Mouse (Mus musculus) R1 (cell line): ENCODE measurements at regions not wholly inside any gene's neighbourhood (a gene's known extent, or its start where the extent isn't known, plus 50 kb on each side); places are given as distances from the start of the nearest gene placed in this dataset.

Source experiments
- DNase-seq: peaks from one replicate; pipeline ENCODE4 v3.0.0-alpha.2; 2018; ENCODE audit warnings: low read depth, low spot score

DNA sequence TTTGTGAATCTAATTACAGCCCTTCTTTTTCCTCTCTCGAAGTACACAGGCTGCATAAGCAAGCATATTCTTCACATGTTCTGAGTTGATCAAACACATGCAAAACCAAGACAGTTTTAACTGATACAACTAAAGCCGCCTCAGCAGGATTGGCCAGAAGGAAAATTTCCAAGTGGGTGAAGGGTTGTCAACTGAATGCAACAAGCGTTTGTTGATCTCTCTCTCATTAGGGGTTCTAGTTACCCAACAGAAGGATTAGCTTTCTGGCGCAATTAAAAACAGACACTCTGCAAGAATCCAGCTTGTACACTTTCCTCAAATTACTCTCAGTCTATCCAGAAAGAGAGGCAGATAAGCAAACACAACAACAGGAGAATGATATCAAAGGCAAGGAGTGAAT lies 367.5 kb upstream of the Cited2 start:
- no peak for DNase-seq

- peak; percentile 10 for DNase-seq
These were observed 367.0 kb upstream of the Cited2 start for GRCm38 (mm10) chr10:17356041-17356440.

GRCm38 (mm10) chr10:17362643-17363042 lies 360.4 kb upstream of the Cited2 start:
- DNase-seq = no peak

DNA sequence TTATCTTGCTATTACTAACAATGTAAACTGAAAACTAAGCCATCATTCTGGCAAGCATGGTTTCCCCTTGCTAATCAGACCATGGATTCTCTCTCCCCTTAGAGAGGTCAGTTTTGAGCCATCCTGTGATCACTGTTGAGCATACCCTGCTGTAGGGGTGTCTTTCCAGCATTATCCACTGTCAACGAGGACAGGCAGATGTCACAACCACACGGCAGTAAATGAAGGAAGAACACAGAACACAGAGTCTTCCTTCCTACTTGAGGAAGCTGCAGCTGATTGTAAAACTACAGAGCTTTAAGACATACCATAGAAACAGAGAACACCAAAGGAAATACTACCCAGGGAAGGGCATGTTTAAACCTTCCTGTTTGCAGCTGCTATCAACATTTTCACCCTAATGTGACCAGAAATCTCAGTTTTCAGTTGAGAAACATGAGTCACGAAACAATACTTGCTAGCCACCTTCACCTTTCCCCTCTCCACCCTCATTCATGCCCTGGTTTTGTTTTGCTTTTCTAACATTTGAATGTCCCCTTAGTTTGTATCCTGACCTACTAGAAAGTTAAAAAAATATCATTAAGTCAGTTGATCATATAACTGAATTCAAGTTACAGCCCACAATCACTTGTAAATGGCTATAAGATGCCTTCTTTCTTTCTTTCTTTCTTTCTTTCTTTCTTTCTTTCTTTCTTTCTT lies 356.8 kb upstream of the Cited2 start:
- no peak for DNase-seq

- DNase-seq = no peak
These were observed 356.0 kb upstream of the Cited2 start for GRCm38 (mm10) chr10:17367026-17367425.

DNA sequence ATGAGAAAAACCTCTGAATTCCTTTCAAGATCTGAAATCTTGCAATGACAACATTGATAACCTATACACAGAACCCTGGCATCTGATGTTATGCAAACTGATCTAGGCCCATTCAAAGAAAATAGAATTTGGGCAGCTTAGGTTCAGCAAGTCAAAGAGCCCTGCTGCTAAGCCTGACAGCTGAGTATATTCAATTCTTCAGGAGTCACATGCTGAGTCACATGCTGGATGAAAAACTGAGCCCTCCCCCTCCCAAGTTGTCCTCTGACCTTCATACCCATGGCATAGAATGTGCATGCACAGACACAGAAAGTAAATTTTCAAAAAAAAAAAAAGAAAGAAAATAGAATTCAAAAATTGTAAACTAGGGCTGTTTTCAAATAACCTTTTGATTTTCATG lies 355.6 kb upstream of the Cited2 start:
- DNase-seq = no peak

- DNase-seq = no peak
These were observed 354.4 kb upstream of the Cited2 start for GRCm38 (mm10) chr10:17368636-17369035.

GRCm38 (mm10) chr10:17372905-17373304 lies 350.1 kb upstream of the Cited2 start:
- DNase-seq = no peak

- DNase-seq = no peak
These were observed 349.0 kb upstream of the Cited2 start for GRCm38 (mm10) chr10:17374047-17374446.

DNA sequence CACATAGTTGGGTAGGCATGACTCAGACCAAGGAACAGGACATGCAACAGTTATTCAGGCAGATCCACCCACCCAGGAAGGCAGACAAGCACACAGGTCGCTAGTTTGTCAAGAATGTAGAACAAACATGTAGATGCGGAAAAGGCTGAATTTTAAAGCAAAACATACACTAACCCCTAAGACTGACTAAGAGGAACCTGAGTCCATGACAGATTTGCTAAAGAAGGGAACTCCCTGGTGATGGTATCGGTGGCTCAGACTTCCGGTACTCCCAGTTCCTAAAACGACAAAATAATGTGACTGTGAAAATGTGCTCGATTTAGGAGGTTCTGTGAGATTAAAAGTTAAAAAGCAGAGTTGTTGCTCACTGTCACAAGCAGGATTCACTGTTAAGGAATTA lies 340.0 kb upstream of the Cited2 start:
- no peak for DNase-seq

- peak; percentile 5 for DNase-seq
These were observed 337.8 kb upstream of the Cited2 start for GRCm38 (mm10) chr10:17385181-17385580.

DNA sequence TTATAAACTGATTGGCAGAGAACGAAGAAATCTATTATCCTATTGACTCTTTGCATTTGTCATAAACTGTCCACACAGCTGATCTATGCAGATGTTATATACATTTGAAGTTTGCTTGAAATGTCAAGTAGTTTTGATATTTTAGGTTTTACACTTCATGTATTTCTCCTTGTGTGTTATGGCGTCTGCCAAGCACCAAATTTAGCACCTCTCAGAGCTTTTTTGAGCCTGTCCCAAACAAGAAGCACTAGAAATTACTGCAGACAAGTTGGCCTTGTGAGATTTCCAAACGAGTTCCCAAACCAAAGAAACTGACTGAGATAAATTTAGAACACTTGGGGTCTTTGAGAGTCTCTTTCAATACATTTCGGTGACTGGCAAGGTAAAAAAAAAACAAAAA lies 335.7 kb upstream of the Cited2 start:
- no peak for DNase-seq

DNA sequence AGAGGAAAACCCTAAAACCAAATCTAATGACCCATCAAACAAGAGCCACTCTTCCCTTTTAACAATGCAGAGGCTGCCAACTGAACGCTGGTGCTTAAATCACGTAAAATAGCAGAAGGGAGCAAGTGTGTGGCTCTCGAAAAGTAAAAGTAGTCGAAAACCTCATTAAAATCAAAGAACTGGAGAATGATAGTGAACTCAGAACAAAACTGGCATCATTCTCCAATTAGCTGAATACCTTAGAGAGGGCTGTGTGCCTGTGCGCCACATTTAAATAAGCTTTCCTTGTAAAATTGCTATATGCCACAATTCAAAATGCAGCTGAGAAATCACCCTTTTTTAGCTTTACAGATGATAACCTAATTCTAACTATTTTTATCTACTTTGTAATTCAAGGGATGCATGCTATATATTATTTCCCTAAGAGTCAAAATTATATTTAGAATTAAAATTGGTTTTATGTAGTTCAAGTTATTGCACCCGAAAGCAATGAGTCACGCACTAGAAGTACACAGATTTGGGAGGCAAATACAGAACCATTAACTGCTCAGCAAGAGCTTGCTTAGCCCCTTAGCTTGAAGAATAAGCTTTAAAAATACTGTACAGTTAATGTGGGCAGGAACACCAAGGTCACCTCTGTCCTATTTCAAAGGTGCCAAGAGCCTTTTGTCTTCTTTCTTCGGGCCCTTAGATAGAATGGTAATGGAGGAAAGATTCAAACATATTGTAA lies 327.4 kb upstream of the Cited2 start:
- peak; percentile 31 for DNase-seq

DNA sequence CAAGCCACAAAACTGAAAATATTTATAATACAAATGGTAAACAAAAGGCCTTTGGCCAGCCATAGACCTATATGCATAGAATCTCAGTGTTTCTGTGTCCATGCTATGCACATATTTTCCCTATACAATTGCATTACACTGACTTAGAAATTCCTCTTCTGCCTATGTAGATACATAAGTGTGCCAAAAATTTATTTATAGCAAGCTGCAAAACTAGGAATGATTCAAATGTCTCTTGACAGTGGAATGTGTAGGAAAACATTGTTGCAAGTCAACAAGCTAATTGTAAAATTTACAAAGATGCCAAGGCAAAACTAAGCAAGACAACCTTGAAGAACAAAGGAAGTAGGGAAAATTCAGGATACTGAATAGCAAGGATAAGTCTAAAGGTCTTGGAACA lies 319.1 kb upstream of the Cited2 start:
- no peak for DNase-seq

DNA sequence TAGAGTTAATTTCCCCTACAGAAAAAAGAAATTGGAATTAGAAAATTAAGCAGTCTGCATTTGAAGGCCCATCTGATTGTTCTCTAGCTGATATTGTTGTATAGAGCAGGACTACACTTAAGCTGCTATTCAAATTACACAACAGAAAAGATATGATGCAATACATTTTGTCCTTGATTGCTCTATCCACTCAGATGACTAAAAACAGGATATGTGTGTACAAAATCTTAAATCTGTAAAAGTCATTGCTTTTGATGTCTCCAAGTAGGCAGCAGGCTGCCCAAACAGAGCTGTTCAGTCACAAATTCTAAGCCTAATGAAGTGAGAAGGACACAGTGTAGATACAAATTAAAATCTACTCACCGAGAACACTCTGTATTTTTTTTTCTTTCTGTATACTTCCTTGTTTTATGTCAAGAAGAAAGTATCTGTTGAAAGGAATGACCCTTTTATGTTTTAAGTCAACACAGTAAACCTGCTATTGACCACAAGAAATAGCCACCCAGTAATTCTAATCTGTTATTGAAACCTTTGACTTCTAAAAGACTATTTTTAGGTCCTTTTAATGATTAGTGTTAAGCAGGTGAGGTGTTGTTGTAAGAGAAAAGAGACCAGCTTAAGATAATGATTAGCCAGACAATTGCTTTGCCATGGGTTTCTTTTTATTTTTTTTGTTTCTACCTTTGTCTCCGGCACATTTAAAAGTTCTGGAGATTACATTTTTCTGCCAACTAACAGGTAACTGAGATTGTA lies 315.0 kb upstream of the Cited2 start:
- DNase-seq = no peak

DNA sequence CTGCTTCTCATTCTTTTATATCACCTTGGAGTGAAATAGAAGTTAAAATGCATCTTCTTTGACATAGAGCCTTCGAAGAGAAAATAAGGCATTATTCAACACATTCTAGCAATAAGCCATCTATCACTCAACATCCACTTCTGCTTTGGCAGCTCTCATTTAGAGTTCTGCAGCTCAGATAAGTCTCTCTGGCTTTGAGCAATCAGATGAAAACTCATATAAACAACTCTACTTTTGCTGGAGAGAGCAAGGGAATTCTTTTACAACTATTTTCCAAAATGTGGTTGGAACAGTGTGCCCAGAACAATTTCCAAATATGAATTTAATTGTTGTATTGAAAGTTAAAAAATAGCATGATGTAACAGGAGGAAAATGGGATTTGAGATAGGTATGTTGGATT lies 314.2 kb upstream of the Cited2 start:
- no peak for DNase-seq

DNA sequence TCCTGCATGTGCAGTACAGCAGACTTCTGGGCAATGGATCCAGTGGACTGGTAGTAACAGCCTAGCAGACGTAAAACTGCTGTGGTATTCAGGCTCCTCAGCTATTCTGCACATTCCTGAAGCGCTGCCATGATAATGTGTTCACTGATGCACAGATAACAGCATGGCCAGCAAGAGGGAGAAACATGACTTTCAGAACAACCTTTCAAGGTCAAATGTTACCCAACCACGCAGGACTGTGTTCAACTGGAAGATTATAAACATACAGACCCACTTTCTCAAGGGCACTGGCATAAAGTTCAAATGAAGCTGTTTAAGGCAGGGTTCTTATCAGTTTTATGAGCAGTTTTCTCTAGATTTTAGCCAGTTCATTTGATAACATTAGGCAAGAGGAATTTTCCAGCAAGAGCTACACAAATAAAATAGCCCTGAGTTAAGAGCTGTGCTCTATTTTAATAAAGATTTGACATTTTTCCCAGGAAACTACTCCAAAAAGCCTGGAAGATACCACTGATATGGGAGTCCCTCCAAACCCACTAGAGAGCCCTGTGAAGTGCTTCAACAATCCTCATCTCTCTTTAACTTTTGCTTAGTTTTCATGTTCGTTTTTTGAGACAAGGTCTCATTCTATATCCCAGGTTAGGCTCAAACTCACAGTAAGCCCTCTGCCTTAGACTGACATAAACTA lies 311.6 kb upstream of the Cited2 start:
- DNase-seq = peak; percentile 61

- no peak for DNase-seq
These were observed 307.9 kb upstream of the Cited2 start for GRCm38 (mm10) chr10:17415112-17415511.

- DNase-seq = no peak
These were observed 306.9 kb upstream of the Cited2 start for GRCm38 (mm10) chr10:17416121-17416520.

DNA sequence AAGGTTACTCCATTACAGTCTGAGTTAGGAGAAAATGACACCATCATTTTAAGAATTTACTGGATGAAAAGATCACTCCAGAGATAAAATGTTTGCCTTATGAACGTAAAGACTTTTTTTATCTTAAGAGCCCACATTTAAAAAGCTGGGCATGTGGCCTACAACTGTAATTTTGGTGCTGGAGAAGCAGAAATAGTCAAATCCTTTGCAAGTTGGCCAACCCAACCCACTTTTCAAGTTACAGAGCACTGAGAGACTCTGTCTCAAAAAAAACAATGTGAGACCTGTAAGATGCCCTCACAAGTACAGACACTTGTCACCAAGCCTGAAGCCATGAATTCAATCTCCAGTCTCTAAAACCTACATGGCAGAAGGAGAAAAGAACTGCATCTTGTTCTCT lies 305.6 kb upstream of the Cited2 start:
- DNase-seq = no peak

- no peak for DNase-seq
These were observed 304.8 kb upstream of the Cited2 start for GRCm38 (mm10) chr10:17418227-17418685.
